Comparison of ENCODE assay signal across 18 mouse cellular contexts in genomic region chr16:8918741-8919535, GRCm38 (mm10).
DNase-seq lines count a peak whose midpoint lies in the region; TF ChIP-seq lines count a peak whose summit lies in the region.
"Had no signal": no experiment of that assay in that cellular context is flagged by ENCODE, and none has a peak within 500 bp of the region (broad histone marks: within the 10 kb centered on the region; RNA-seq: fewer than 3 reads in every experiment).

No protein-coding gene starts in this region.

- no peaks in the 10 kb centered on the region for H3K27me3 ChIP-seq in cerebellum, adult 2 months (ENCODE audit: control insufficient read depth, insufficient read depth, low read length)
- H3K27me3 ChIP-seq: embryonic facial prominence, embryonic 15.5 days; hindbrain, embryonic 15.5 days; midbrain, embryonic 13.5 days had no signal

- WGBS in cerebellum, adult 2 months = 27% methylated on average over 9 of the region's 9 CpGs

- no peak overlapping the region for H3K4me3 ChIP-seq in cerebellum, adult 2 months (replicated peaks; ENCODE audit: insufficient read depth, low read depth, low read length)
- H3K4me3 ChIP-seq: embryonic facial prominence, embryonic 15.5 days; heart, adult 2 months; hindbrain, embryonic 15.5 days; midbrain, embryonic 13.5 days had no signal

- DNase-seq in heart, adult 18-20 months = peak; percentile 20 to 46
- DNase-seq in heart, postnatal 25 days (ENCODE audit: low spot score) = no peak
- DNase-seq in left cerebral cortex, postnatal 36 days (ENCODE audit: low spot score in 2 of 2) = peak; percentile 22 to 32
- no peak for DNase-seq in left cerebral cortex, postnatal 4 days
- DNase-seq in cerebellum, adult 2 months = peak; percentile 57 to 78
- DNase-seq in cerebellum, postnatal 36 days = peak; percentile 55 to 67
- DNase-seq in neural tube, embryonic 10.5 days (ENCODE audit: extremely low spot score, low spot score) = no peak
- DNase-seq in thymus, postnatal 10 days (ENCODE audit: low spot score in 2 of 2) = no peak
- DNase-seq: gastrocnemius, postnatal 14 days; heart, postnatal 36 days; liver; lung, postnatal 10 days; right cerebral cortex, postnatal 25 days; thymus, postnatal 14 days had no signal

- TF ChIP-seq CTCF in cerebellum, adult 2 months (IDR thresholded peaks at IDR 0.05; ENCODE audit: borderline replicate concordance, insufficient read depth, low read depth, low read length) = no peak

- intact Hi-C loops in heart, postnatal 25 days (cut with DNase I) = no loop called here
- intact Hi-C loops in left cerebral cortex, postnatal 36 days (cut with DNase I) = no loop called here
- intact Hi-C loops in left cerebral cortex, postnatal 4 days (cut with DNase I) = no loop called here

- H3K27ac ChIP-seq in cerebellum, adult 2 months (ENCODE audit: insufficient read depth, low read length) = no peak overlapping the region
- H3K27ac ChIP-seq: embryonic facial prominence, embryonic 15.5 days; heart, adult 2 months; hindbrain, embryonic 15.5 days; midbrain, embryonic 13.5 days had no signal

- TF ChIP-seq POLR2A in cerebellum, adult 2 months (IDR thresholded peaks at IDR 0.05; ENCODE audit: borderline replicate concordance, insufficient read depth, low read length) = no peak

- H3K4me1 ChIP-seq in cerebellum, adult 2 months (ENCODE audit: control insufficient read depth, insufficient read depth, low read length) = peaks cover 4% of the 10 kb centered on the region
- H3K4me1 ChIP-seq: embryonic facial prominence, embryonic 15.5 days had no signal

Comparison
In these comparisons a context has a peak if more than half of its experiments do, and no peak if none do; other contexts are left out.
1. DNase-seq: peak in heart, adult 18-20 months (2 of 2), left cerebral cortex, postnatal 36 days (2 of 2), cerebellum, adult 2 months (2 of 2) and cerebellum, postnatal 36 days (2 of 2); none in heart, postnatal 25 days (single experiment), left cerebral cortex, postnatal 4 days (single experiment), neural tube, embryonic 10.5 days (single experiment) and thymus, postnatal 10 days (0 of 2).